Mouse (Mus musculus) fat pad, adult 2 months (tissue): ENCODE data around the gene Trpt1.

Experiments
- DNase-seq: peaks from one replicate; pipeline ENCODE4 v3.0.0-alpha.2; 2011; ENCODE audit warnings: low read depth, low spot score; ENCODE audit errors: extremely low read depth

The Trpt1 gene

DNA sequence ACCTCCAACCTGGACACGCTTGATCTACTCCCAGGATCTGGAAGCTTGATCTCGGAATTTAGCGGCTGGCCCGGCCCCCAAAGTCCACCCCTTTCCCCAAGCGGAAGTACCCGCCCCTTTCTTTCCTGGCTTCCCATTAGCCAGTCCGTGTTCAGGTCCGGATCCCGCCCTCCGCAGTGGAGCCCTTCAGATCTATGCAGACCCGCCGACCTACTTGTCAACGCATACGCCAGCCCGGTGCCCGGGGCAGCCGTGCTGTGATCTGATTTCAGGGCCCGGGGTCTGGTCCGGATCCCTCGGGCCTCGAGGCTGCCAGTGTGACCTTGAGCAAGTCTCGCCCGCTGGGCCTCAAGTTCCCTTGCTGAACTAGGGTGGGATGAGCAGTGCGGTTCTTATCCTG is at the start of gene Trpt1, which contains the start of gene Nudt22:
Gene Trpt1, plus strand, starts transcription at position 126 of the 400 bp plus-strand sequence.
Gene Nudt22, minus strand, starts transcription at position 112 of the 400 bp plus-strand sequence.
- no peak for DNase-seq

DNA sequence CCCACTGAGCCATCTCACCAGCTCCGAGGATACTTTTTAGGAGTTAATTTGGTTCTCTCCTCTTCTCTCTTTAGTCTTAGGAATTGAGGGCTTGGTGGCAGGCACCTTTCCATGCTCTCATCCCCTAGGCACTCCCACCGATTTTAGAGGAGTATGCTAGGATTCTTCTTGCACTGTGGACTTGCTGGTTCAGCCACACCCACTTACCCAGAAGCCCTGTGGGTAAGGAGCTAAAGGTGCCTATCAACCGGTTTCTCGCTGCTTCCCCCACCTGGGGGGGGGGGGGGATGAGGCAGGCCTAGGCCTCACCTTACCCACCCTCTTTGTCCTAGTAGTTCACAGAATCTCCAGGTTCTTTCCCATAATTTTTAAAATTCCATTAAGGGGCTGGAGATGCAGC is 48.2 kb upstream of the Trpt1 start:
- DNase-seq: no peak

DNA sequence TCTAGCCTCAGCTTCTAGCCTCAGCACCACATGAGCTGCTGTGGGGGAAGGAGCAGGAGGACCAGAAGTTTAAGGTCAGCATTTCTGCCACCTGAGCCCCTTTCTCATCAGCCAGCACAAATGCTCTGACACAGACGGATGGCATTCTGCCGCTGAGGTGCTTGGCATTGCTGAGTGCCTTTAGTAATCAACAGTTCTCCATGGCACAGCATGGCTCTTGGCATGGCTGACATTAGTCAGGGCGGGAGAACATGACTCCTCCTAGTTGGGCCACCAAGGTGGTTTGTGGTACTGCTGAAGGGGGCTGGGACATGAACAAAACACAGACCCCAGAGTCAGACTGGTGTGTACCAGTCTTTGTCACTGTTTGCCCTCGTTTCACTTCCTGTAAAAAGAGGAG is 47.7 kb upstream of the Trpt1 start:
- DNase-seq: no peak

DNA sequence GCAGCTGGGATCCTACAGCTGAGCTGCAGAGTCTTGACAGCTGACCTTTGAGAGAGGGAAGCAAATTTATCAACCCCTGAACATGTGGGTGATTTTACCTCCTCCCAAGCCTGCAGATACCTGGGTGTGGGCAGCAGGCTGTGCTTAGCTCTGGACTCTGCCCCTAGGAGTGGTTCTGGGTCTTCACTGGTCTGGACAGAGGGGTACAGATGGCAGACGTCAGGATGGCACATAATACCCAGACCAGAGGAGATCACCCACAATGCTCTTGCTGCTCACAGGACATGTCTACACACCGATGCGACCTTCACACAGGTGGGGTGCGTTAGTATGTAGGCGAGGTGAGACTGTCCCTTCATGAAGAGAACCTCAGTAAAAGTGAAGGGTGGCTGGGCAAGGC is 46.4 kb upstream of the Trpt1 start:
- no peak for DNase-seq

DNA sequence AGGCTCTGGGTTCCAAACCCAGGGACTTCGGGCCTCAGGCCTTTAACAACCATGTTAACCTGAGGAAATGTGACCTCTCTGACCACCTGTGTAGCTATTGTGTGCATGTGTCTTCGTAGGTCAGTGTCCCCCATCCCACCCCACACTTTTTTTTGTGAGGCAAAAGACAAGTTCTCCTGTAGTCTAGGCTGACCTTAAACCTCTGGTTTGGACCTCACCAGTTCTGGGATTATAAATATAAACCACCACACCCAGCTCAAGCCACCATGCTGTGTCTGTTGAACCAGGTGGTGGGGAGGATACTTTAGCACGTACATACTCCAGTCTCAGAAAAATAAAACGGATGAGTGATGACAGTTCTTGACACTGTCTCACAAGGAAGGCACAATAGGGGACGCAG is 46.0 kb upstream of the Trpt1 start:
- DNase-seq: no peak

DNA sequence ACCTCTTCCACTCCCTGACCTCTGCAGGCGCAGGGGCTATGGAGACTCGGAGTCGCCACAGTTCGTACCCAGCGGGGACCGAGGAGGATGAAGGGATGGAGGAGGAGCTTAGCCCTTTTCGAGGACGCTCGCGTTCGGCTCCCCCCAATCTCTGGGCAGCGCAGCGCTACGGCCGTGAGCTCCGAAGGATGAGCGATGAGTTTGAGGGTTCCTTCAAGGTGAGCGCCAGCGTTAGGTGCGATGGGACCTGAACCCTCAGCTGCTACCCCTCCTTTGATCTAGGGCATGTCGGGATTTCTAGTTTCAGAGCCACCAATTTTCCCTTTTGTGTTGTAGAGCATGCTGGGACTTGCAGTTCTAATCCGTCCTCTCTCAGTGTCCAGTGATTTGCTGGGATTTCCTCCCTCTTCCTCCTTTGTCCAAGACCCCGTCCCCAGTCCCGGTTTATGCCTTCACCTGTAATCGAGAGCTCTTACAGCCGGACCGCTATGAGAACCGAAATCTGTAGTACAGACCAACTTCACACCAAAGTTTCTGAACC is 45.2 kb upstream of the Trpt1 start:
- DNase-seq: no peak

DNA sequence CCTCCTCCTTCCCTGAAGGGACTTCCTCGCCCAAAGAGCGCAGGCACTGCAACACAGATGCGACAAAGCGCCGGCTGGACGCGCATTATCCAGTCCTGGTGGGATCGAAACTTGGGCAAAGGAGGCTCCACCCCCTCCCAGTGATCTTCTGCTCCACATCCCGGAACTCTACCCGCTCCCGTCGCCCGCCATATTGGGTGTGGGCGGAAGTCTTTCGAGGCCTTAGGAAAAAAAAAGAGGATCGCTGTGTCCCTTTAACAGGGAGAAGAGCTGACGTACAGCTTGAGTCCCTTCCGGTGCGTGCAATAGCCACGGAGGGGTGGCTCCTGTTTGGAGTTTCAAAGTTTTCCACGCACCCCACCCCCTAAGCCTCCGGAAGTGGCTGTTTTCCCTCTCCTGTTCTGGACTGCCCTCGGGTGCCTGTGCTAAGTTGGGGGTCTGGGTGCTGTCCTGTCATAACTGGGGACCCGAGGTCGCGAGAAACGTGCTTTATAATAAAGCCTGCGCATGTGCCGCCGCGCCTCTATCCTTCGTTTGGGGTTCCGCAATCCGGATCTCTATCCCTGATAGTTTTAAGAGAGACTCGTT is 44.5 kb upstream of the Trpt1 start:
- peak; percentile 68 for DNase-seq

DNA sequence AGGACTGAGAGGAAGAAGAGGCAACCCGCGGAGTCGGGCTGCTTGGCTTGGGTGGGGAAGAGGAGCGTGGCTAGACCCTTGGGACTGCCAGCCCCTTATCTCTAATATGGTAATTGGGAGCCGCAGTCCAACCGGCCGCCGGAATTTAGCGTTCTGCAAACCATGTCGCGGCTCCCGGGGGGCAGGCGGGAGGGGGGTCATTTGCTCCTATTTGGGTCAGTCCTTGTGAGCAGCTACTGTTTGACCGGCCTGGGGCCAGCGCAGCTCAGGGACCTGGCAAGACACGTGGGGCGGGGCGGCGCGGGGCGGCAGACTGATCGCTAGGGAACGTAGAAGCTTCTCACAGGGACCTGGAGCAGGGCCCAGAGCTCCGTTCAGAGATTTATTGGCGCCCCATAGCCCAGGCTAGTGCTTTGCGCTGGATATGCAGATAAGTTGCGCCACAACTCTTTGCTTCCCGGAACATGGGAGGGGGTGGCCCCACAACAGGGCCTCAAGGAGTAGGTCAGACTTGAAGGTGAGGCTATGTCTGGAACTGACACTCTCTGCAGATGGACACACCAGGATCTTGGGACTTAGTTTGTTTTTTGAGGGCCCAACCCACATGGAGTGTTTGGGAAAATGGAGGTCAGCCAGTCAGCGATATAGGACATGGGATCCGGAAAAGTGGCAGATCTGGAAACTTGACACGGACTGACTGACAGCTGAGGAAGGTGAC is 43.8 kb upstream of the Trpt1 start:
- DNase-seq: peak; percentile 66

DNA sequence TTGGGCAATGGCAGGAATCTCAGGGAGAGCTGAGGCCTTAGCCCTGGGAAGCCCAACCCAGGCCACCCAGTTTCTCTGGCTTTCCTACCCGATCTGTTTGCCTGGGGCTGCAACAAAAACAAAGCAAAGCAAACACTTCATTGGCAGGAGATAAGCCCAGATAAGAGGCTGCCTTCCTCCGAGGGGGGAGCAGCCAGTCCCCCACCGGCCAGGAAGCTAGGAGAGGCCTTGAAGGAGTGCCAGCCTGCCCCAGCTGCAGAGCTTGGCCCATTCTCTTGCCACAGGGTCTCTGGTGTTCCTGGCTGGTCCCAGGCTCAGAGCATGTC is 43.3 kb upstream of the Trpt1 start:
- no peak for DNase-seq

DNA sequence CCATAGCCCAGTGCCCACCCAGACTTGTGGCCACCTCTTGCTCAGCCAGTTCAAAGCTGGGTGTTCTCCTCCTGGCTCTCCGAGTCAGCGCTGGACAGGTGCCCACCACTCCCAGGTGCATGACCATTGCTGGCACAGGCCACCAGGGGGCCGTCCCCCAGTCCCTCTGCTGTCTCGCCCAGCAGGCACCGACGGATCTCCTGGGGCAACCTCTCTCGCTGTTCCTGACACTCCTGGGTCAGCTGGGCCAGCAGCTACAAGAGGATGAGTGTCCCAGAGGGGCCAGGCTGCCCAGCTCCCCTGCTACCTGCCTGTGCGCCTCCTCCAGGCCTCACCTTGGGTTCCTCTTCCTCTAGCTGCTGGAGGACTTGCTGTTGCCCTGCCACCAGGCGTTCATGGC is 41.9 kb upstream of the Trpt1 start:
- DNase-seq: no peak

DNA sequence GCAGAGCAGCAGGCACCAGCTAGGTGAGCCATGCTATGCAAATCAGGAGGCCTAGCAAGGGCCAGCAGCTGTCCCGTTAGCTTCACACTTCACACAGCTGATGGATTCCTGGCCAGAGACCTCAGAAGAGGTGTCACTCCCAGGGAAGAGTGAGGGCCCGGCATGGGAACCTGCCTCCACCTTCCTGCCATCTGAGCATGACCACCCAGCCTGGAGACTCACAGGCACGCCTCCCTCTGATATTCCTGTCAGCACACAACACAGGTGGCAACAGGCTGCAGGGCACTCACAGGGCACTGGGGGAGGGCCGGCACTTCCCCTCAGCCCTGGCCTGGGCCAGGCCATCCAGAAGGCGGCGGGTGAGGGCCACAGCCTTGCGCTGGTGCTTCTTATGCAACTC is 40.5 kb upstream of the Trpt1 start:
- DNase-seq: no peak

DNA sequence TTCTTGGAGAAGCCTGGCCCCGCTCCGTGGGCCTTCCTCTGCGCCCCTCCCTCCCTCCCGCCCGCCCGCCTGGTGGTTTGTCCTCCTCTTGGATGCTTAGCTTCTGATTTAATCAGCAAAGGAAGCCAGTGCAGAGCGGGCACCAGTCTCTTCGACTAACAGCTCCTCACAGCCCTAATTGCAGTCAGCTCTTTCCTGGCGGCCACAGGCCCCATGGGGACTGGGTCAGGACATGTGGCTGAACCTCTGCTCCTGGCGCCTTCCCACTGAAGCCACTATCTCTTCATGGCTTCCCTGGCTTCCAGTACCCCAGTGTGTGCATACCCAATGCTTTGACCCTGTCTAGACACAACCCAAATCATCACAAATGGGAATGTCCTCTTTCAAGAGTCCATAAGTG is 39.5 kb upstream of the Trpt1 start:
- no peak for DNase-seq

DNA sequence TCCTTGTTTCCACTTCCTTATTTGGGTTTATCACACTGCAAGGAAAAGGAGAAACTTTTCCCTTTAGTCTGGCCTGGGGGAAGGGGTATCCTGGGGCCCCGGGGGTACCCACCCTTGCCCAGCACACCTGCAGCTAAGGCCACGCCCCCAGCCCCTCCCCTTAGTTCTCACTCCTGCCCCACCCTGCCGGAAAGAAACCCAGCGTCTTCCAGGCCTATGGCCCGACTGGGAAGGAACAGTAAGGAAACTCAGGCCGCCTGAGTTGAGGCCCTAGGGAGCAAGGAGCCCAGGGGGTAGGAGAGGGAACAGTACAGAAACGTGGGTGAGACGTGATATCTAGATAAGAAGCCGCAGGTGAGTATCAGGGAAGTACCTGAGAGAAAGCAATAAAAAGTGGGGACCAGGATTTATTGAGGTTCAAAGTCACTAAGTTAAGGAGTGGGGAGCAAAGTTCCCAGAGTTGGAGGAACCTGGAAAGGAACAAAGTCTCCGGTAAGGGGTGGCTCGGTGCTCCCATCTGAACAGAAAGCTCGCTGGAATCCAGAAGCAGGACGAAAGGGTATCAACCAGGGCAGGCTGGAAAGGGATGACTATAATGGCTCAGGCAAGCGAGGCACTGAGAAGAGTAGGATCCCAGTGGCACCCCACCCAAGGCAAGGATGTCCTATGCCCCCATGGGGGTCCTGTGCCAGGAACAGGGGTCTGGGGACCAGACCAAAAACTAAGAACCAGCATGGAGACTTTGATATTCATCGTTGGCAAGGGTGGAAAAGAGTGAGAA is 27.2 kb upstream of the Trpt1 start:
- no peak for DNase-seq

DNA sequence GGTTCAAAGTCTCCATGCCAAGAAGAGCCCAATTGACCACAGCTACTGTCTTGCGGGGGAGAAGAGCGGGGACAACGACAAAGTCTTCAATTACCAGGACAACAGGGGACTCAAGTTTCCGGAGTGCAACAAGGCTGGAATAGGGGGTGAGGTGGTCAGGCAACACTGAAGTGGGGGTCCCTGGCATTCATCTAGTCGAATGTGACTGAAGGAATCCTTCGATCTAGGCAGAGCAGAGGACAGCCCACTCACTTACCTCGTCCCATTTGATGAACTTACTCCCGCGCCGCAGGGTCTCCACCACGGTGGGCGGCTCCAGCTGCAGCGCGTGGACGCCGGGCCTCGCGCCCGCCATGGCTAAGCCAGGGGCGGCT is 26.7 kb upstream of the Trpt1 start:
- no peak for DNase-seq

DNA sequence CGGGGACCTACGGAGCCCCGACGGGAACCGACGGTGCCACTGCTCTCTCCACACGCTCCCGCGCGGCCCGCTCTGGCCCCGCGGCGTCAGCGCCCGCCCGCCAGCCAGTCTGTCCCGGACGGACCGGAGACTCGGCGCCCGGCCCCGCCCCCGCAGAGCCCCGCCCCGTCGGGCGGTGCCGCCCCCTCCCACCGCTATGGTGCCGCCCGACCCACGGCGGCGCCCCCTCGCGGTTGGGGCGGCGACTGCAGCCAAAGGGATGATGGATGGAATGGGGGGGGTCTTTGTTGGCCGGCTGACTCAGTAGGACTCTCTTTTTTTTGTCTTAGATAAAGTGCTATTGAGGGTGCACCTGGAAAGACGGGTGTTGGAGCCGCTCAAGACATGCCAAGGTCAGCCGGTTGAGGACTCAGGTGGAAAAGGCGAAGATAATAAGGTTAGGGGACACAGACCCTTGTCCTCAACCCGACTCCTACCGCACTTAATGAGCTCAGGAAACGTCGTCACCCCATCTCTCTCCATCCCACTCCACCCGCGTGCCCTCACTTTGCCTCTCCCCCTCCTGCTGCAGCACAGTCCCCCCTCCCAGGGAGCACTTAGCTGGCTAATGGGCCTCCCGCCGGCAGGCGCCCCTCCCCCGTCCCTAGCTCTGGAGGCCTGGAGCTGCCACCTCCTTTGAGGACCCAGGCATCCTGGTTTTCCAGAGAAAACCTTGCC is 26.1 kb upstream of the Trpt1 start:
- no peak for DNase-seq

DNA sequence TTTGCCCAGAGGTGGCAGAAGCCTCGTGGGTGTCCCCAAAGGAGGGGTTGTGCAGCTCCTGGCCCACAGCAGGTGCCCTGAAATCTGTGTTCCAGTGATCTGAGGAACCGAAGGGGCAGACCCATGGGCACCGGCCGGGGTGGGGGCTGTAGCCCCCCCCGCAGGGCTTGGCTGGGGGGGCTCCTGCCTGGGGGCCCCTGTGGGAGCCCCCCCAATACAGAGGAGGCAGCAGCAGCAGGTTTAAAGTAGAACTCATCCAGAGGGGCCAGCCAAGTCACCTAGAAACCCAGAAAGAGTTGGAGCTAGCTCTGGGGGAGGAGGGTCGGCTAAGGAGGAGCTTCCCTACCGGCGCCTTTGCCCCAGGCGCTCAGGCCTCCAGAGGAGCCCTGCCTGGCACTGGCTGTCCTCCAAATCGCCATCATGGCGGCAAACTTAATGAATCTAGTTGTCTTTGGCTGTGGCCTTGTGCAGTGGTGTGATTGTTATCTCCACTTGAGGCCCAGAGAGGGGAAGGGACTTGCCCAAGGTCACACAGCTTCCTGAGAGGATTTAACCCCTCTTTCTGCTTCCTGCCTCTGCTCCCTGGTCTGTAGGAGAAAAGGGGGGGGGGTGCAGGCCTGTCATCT is 25.4 kb upstream of the Trpt1 start:
- no peak for DNase-seq

DNA sequence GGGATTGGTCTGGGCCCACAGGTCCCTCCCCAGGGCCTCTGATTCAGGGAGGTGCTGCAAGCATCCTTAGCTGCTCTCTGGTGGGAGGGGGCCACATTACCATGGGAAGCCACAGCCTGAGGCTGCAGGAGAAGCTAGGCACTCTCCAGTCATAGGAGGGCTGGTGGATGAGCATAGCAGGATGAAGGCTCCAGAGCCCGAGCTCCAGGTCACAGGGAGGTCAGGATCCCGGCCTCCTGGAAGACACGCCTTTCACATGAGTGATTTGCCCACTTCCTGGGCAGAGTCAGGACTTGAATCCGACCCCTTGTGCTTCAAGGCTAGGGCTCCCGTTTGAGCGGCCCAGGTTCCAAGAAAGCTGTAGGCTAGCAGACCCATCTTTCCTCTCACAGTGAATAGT is 24.3 kb upstream of the Trpt1 start:
- no peak for DNase-seq

DNA sequence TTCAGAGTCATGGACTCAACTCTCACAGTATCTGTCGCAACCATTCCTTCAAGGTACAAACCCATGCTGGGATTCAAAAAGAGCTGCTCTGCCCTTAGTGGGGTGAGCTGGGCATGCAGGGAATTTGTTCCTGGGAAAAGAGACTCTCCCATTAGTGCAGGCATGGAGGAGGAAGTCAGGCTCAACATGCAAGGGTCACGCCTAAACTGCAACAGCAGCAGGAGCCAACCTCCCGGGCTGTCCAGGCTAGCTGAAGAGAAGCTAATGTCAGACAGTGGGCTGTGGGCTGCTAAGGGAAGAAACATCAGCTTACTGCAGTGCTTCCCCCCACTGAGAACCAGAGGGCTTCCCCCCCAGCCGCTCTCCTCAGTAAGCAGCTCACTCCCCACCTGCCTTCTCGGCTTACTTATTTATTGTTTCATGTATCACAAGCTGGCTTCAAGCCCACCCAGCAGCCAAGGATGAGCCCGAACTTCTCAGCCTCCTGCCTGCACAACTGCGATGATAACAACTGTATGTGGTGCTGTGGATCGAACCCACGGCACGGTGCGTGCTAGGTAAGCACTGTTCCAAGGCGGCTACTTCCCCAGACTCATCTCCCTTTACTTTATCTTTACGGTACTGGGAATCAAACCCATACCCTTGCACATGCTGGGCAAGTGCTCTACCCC is 23.5 kb upstream of the Trpt1 start:
- DNase-seq: no peak

DNA sequence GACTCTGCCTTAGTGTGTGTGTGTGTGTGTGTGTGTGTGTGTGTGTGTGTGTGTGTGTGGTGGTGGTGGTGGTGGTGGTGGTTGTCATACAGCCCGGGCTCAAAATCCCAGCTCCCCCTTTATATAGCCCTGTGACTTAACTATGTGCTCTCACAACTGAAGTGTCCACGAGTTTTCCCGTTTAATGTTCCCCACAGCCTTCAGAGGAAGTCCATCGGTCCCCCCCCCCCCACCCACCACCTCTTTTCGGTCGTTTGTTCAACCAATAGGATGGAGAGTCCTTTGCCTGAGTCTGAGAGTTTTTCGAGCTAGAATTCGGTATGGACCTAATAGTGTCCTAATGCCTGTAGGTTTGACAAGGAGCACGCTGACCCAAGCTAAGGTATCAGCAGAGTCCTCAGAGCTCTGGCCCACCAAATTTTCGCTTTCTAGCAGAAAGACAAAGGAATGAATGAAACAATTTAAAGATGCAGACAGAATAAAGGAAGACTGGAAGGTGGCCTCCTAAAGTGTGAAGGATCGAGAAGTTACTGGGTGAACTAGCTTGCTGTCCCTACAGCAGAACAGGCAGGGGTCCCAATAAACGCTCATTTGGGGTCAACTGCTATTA is 22.2 kb upstream of the Trpt1 start:
- DNase-seq: no peak
